Mouse (Mus musculus): ENCODE measurements at regions not wholly inside any gene's neighbourhood (a gene's known extent, or its start where the extent isn't known, plus 50 kb on each side); places are given as distances from the start of the nearest gene placed in this dataset.

- TF ChIP-seq CTCF (IDR thresholded peaks at IDR 0.05) (no peak), EP300 (IDR thresholded peaks at IDR 0.05) (no peak; the same call in 1 of the 2 replicates)
Measured at GRCm38 (mm10) chr15:38374786-38375185, 949.4 kb downstream of the 4930447A16Rik start.

All from lung, postnatal 0 days (tissue).